Mouse (Mus musculus) testis, postnatal 14 days (tissue): ENCODE results near the gene Actc1.
A peak's percentile ranks its signal among the peaks of the same experiment; 100 is the strongest.

ENCODE experiments used
- DNase-seq: peaks from one replicate; pipeline ENCODE4 v3.0.0; 2021; ENCODE audit warnings: low spot score

The Actc1 gene

GRCm38 (mm10) chr2:114052696-114053598, at the start of gene Actc1:
Actc1 (minus strand) TSS chr2:114053548.
- no peak for DNase-seq

- DNase-seq: no peak
Measured at GRCm38 (mm10) chr2:114102471-114102870, 49.1 kb upstream of the Actc1 start.

- no peak for DNase-seq
Measured at GRCm38 (mm10) chr2:114100834-114101233, 47.5 kb upstream of the Actc1 start.

GRCm38 (mm10) chr2:114099816-114100215, 46.5 kb upstream of the Actc1 start:
- DNase-seq: no peak

- no peak for DNase-seq
Measured at GRCm38 (mm10) chr2:114099109-114099508, 45.8 kb upstream of the Actc1 start.

GRCm38 (mm10) chr2:114097627-114098026, 44.3 kb upstream of the Actc1 start:
- DNase-seq: no peak

GRCm38 (mm10) chr2:114096570-114096969, 43.2 kb upstream of the Actc1 start:
- DNase-seq: no peak

- no peak for DNase-seq
Measured at GRCm38 (mm10) chr2:114095348-114095747, 42.0 kb upstream of the Actc1 start.

GRCm38 (mm10) chr2:114094696-114095095, 41.3 kb upstream of the Actc1 start:
- DNase-seq: no peak

- no peak for DNase-seq
Measured at GRCm38 (mm10) chr2:114093577-114093976, 40.2 kb upstream of the Actc1 start.

- no peak for DNase-seq
Measured at GRCm38 (mm10) chr2:114089862-114090261, 36.5 kb upstream of the Actc1 start.

GRCm38 (mm10) chr2:114087271-114087670, 33.9 kb upstream of the Actc1 start:
- DNase-seq: no peak

GRCm38 (mm10) chr2:114071876-114072275, 18.5 kb upstream of the Actc1 start:
- DNase-seq: no peak

GRCm38 (mm10) chr2:114066226-114066625, 12.9 kb upstream of the Actc1 start:
- no peak for DNase-seq

- DNase-seq: no peak
Measured at GRCm38 (mm10) chr2:114064004-114064403, 10.7 kb upstream of the Actc1 start.

GRCm38 (mm10) chr2:114060071-114060591, 6.8 kb upstream of the Actc1 start:
- no peak for DNase-seq

- DNase-seq: no peak
Measured at GRCm38 (mm10) chr2:114059608-114060007, 6.3 kb upstream of the Actc1 start.

GRCm38 (mm10) chr2:114058226-114058796, 5.0 kb upstream of the Actc1 start:
- DNase-seq: no peak

- peak; percentile 13 for DNase-seq
Measured at GRCm38 (mm10) chr2:114057303-114057853, 4.0 kb upstream of the Actc1 start.

- DNase-seq: no peak
Measured at GRCm38 (mm10) chr2:114054129-114054528, 781 bp upstream of the Actc1 start.

- no peak for DNase-seq
Measured at GRCm38 (mm10) chr2:114051871-114052241, 1.5 kb downstream of the Actc1 start.

- no peak for DNase-seq
Measured at GRCm38 (mm10) chr2:114051111-114051870, 2.1 kb downstream of the Actc1 start.
